Mouse (Mus musculus) hindbrain, embryonic 14.5 days (tissue): ENCODE measurements around the gene Zfp641. TPM values are rescaled to one million over a fixed set of nuclear protein-coding genes. Genes with fewer than 3 reads are reported as not detected.
A peak's percentile ranks its signal among the peaks of the same experiment; 100 is the strongest.

Experiments used
- ATAC-seq: fragments of 200-750 bp; cut with Nextera tagmentation; 2 replicates; pipeline ENCODE4 v1.8.0; 2017; ENCODE audit warnings: moderate number of reproducible peaks, mild to moderate bottlenecking, moderate TSS enrichment, moderate library complexity; ENCODE audit not compliant: low FRiP score
- DNase-seq: peaks from one replicate; pipeline ENCODE4 v3.0.0-alpha.2; 2015; ENCODE audit warnings: low spot score
- H3K27ac ChIP-seq: fragments of 300-500 bp; sonication (generic); 2 replicates; pipeline ENCODE4 v1.5.1; 2014; ENCODE audit warnings: mild to moderate bottlenecking, moderate library complexity
- H3K27me3 ChIP-seq: fragments of 300-500 bp; sonication (generic); 2 replicates; pipeline ENCODE4 v1.6.1; 2014; ENCODE audit warnings: mild to moderate bottlenecking, low read length, mixed read lengths; ENCODE audit not compliant: control insufficient read depth, insufficient read depth
- H3K36me3 ChIP-seq: fragments of 300-500 bp; sonication (generic); replicated peaks from 2 replicates; pipeline ENCODE4 v1.6.1; 2014; ENCODE audit not compliant: control insufficient read depth, insufficient read depth
- H3K4me1 ChIP-seq: fragments of 300-500 bp; sonication (generic); replicated peaks from 2 replicates; pipeline ENCODE4 v1.6.1; 2014; ENCODE audit warnings: antibody characterized with exemption, low read length, mixed read lengths; ENCODE audit not compliant: control insufficient read depth, insufficient read depth
- H3K4me2 ChIP-seq: fragments of 300-500 bp; sonication (generic); replicated peaks from 2 replicates; pipeline ENCODE4 v1.6.1; 2014; ENCODE audit warnings: mild to moderate bottlenecking, moderate library complexity
- H3K4me3 ChIP-seq: fragments of 300-500 bp; sonication (generic); replicated peaks from 2 replicates; pipeline ENCODE4 v1.5.1; 2014; ENCODE audit warnings: mild to moderate bottlenecking, low read length
- H3K9ac ChIP-seq: fragments of 300-500 bp; sonication (generic); 2 replicates; pipeline ENCODE4 v1.6.1; 2014
- H3K9me3 ChIP-seq: fragments of 300-500 bp; sonication (generic); 2 replicates; pipeline ENCODE4 v1.6.1; 2016; ENCODE audit warnings: low read length; ENCODE audit not compliant: control insufficient read depth
- WGBS: fragments of 180-500 bp; shearing (Covaris S2); extraction: QIAGEN DNeasy Blood & Tissue Kit; methylation state at CpG from one replicate; pipeline ENCODE4 v1.1.7; 2014; 5-methylcytosine and 5-hydroxymethylcytosine counted together
- polyA plus RNA-seq: library from polyadenylated mRNA; unstranded; fragments of >200 nt; fragmentation: Nextera tagmentation; extraction: Ambion mirVana; gene quantifications from 2 replicates; pipeline ENCODE4 v1.2.1, GENCODE M21; 2014

The Zfp641 gene
- polyA plus RNA-seq = 12.2 and 14.5 TPM in 2 replicates

DNA sequence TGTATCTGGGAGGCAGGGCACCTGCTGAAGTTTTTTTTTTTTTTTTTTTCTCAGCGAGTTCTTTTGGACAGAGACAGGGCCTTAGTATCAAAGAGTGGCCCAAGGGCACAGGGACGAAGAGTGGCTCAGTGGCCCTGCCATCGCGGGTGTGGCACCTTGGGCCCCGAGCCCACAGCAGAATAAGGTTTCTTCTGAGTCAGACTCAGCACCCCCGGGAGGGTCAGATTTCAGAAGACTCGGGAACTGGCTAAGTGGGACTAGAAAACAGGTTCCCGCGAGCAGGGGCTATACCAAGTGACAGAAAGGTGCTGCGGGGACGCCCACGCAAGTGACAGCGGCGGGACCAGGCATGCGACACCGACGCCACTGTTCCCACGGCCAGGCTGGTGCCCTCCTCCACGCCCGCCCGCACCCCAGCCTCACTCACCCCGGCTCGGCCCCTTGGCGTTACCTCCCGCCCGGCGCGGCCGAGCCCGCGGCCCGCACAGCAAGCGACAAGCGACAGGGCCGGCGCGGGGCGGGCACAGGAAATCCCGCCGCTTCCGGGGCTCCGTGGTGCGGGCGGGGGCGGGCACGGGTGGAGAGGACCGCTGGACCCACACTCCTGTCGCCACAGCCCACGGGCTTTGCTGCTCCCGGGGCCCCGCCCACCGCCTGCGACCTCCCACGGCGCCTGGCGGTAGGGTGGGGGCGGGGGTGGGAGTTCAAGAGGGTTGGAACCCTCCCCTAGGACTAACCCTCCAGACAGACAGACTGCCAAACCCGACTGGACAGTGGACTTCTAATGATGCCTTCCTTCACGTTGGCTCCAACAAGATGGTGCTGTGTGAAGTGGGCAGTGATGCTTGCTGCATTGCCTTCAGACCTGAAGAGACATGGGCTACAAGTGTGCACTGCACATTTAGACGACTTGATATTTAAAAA, at the start of gene Zfp641:
TSS of gene Zfp641 (minus strand) at position 534 of the 924 bp plus-strand sequence.
- H3K9me3 ChIP-seq = 0 out of 2 replicates have a peak, but pooled peaks cover 11% of the 10 kb centered on the region
- H3K4me3 ChIP-seq = peak within 1 kb of the TSS; percentile 62
- WGBS = 2% methylated on average over 58 of the region's 60 CpGs
- peak; percentile 64; the same call in 1 of the 2 replicates for ATAC-seq
- H3K27ac ChIP-seq = no peak within 1 kb of the TSS
- DNase-seq = peak; percentile 42
- no peaks in the 10 kb centered on the region for H3K4me1 ChIP-seq
- no peaks in the 10 kb centered on the region for H3K27me3 ChIP-seq
- H3K9ac ChIP-seq = peak within 1 kb of the TSS; percentile 73
- H3K36me3 ChIP-seq = 0 out of 2 replicates have a peak, but pooled peaks cover 5% of the 10 kb centered on the region
- H3K4me2 ChIP-seq = peak within 1 kb of the TSS; percentile 77

DNA sequence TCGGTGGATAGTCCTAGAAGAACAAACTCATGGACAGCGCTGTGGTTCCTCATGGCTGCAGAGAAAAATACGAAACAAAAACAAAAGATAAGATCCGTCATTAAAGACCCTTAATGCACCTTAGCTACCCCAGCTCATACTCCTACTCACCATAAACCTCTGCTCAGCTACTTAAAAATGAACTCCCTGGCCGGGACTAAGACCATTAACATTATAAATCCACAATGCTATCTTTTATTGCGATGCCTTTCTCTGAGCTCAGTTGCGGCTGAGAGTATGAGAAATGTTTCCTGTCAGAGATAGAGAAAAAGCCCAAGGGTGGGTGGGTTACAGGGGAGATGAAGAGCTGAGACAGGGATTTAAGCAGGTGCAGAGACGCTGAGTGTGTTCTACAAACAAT, 44.9 kb upstream of the Zfp641 start, which contains the start of gene Olfr284:
TSS of gene Olfr284 (minus strand) at position 101 of the 400 bp plus-strand sequence.
- H3K4me2 ChIP-seq = no peak within 1 kb of the TSS
- no peaks in the 10 kb centered on the region for H3K4me1 ChIP-seq
- H3K27me3 ChIP-seq = no peaks in the 10 kb centered on the region
- DNase-seq (no peak), ATAC-seq (no peak)
- WGBS = 85% methylated on average over 8 of the region's 8 CpGs
- no peak within 1 kb of the TSS for H3K27ac ChIP-seq
- H3K36me3 ChIP-seq = no peaks in the 10 kb centered on the region
- H3K4me3 ChIP-seq = no peak within 1 kb of the TSS
- H3K9ac ChIP-seq = no peak within 1 kb of the TSS
- H3K9me3 ChIP-seq = no peaks in the 10 kb centered on the region

DNA sequence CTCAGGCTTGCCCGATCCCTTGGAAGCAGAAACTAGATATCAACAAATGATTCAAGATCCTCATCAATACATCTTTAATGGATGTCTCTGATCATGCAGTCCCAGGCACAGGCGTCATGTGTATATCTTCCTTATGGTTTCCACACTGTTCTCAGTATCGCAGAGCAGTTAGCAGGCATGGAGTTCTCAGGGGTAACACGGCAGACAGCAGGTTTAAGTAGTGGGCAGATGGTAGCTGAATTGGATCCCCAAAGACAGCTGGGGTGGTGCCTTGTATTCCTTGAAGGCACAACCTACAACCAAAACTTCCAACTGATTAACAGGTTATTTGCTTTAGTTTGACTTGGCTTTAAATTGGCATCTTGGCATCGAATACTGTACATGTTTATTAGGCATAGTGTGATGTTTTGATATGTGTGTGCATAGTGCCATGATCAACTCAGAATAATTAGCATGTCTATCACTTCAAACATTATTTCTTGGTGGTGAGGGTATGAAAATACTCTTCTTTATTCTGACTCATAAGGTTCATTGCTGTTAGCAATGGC, 21.3 kb upstream of the Zfp641 start, which contains the start of gene Olfr285:
TSS of gene Olfr285 (minus strand) at position 177 of the 548 bp plus-strand sequence.
- Histone ChIP-seq H3K36me3 (no peaks in the 10 kb centered on the region), H3K27ac (no peak within 1 kb of the TSS), H3K27me3 (no peaks in the 10 kb centered on the region), H3K4me3 (no peak within 1 kb of the TSS), H3K9me3 (no peaks in the 10 kb centered on the region), H3K4me2 (no peak within 1 kb of the TSS), H3K4me1 (no peaks in the 10 kb centered on the region), H3K9ac (no peak within 1 kb of the TSS)
- DNase-seq (no peak), ATAC-seq (no peak)
- WGBS = 90% methylated on average over 5 of the region's 5 CpGs

DNA sequence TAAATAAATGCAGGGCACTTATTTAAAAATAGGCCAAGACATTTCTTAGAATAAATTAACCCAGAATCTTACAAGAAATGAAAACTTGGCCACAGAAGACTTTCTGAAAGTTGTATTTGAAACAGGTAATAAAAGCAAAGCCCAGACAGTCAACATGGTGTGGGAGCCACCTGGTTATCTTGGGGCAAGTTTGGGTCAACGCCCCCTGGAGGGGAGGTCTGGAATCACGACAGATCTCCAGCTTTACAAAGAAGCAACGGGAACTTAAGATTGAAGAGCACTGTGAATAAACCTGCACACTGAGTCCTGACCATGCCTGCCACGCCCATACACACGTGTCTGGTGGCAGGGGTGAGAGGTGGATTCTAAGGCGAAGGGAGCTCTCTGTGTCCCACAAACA, 19.7 kb upstream of the Zfp641 start:
- H3K4me2 ChIP-seq = no peak overlapping the region
- no peak for ATAC-seq
- H3K4me1 ChIP-seq = no peaks in the 10 kb centered on the region

GRCm38 (mm10) chr15:98293651-98294050, 2.3 kb downstream of the Zfp641 start:
- no peaks in the 10 kb centered on the region for H3K4me1 ChIP-seq

More for the DNA sequence above, 19.7 kb upstream of the Zfp641 start:
- no peak overlapping the region for H3K9ac ChIP-seq
- no peaks in the 10 kb centered on the region for H3K9me3 ChIP-seq
- H3K4me3 ChIP-seq = no peak overlapping the region
- no peaks in the 10 kb centered on the region for H3K36me3 ChIP-seq
- WGBS = 55% methylated on average over 6 of the region's 6 CpGs
- H3K27ac ChIP-seq = no peak overlapping the region
- H3K27me3 ChIP-seq = no peaks in the 10 kb centered on the region
- no peak for DNase-seq

DNA sequence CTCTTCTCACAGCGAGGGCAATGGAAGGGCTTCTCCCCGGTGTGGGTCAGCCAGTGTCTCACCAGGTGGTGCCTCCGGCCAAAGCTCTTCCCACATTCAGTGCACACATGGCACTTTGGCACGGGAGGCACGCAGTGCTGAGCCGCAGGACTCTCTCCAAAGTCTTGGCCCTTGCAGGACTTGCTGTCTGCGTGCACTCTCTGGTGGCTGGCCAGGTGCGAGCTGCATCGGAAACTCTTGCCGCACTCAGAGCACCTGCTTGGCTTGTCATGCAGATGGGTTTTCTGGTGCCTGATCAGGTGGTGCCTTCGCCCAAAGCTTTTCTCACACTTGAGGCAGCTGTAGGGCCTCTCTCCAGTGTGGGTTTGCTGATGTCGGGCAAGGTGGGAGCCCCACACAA, 7.4 kb downstream of the Zfp641 start:
- no peaks in the 10 kb centered on the region for H3K4me1 ChIP-seq
- no peak overlapping the region for H3K27ac ChIP-seq
- H3K4me3 ChIP-seq = no peak overlapping the region
- H3K27me3 ChIP-seq = no peaks in the 10 kb centered on the region
- no peak for DNase-seq
- no peak overlapping the region for H3K9ac ChIP-seq
- no peak for ATAC-seq
- no peaks in the 10 kb centered on the region for H3K9me3 ChIP-seq
- H3K4me2 ChIP-seq = no peak overlapping the region
- peaks cover 23% of the 10 kb centered on the region for H3K36me3 ChIP-seq
- WGBS = 70% methylated on average over 12 of the region's 12 CpGs

More at GRCm38 (mm10) chr15:98293651-98294050, 2.3 kb downstream of the Zfp641 start:
- H3K27ac ChIP-seq = no peak overlapping the region
- DNase-seq = no peak
- no peaks in the 10 kb centered on the region for H3K9me3 ChIP-seq
- no peak overlapping the region for H3K4me3 ChIP-seq
- WGBS = 89% methylated on average over 8 of the region's 8 CpGs
- H3K27me3 ChIP-seq = no peaks in the 10 kb centered on the region
- no peak overlapping the region for H3K4me2 ChIP-seq
- no peak overlapping the region for H3K9ac ChIP-seq
- peaks cover 14% of the 10 kb centered on the region; the same call in 1 of the 2 replicates for H3K36me3 ChIP-seq
- no peak for ATAC-seq

- Histone ChIP-seq H3K4me1 (no peaks in the 10 kb centered on the region), H3K36me3 (peaks cover 23% of the 10 kb centered on the region), H3K27ac (no peak overlapping the region), H3K4me2 (no peak overlapping the region), H3K4me3 (no peak overlapping the region), H3K9me3 (no peaks in the 10 kb centered on the region), H3K9ac (no peak overlapping the region), H3K27me3 (no peaks in the 10 kb centered on the region)
- WGBS = 79% methylated on average over 7 of the region's 7 CpGs
- DNase-seq (no peak), ATAC-seq (no peak)
Measured at GRCm38 (mm10) chr15:98286418-98286817, 9.5 kb downstream of the Zfp641 start.

DNA sequence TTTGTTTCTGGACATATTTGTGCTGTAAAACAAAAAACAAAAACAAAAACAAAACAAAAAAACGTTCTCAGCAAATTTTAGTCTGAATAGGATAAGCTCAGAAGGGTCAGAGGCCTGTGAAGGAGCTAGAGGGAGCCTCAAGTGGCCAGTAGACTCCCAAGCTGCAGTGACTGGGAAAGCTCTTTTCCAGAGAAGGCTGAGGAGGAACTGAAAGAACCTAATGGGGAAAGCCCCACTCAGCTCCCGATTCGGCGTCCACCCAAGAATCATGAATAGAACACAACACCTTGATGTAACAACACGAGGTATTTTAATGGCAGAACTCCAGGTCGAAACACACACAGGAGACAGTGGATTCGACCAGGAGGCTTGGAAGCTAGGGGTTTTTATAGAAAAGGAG, 38.2 kb downstream of the Zfp641 start:
- no peak for ATAC-seq
- Histone ChIP-seq H3K9ac (no peak overlapping the region), H3K27me3 (no peaks in the 10 kb centered on the region), H3K36me3 (no peaks in the 10 kb centered on the region), H3K9me3 (no peaks in the 10 kb centered on the region), H3K27ac (no peak overlapping the region), H3K4me2 (no peak overlapping the region), H3K4me1 (no peaks in the 10 kb centered on the region), H3K4me3 (no peak overlapping the region)
- no peak for DNase-seq
- WGBS = 91% methylated on average over 7 of the region's 7 CpGs

GRCm38 (mm10) chr15:98257193-98257592, 38.8 kb downstream of the Zfp641 start, which contains the start of gene H1fnt:
Gene H1fnt, minus strand, starts transcription at chr15:98257293.
- DNase-seq = no peak
- no peaks in the 10 kb centered on the region for H3K4me1 ChIP-seq
- no peak within 1 kb of the TSS for H3K4me3 ChIP-seq
- no peak within 1 kb of the TSS for H3K4me2 ChIP-seq
- ATAC-seq = no peak
- H3K36me3 ChIP-seq = no peaks in the 10 kb centered on the region
- H3K9ac ChIP-seq = no peak within 1 kb of the TSS
- no peaks in the 10 kb centered on the region for H3K9me3 ChIP-seq
- H3K27ac ChIP-seq = no peak within 1 kb of the TSS
- 90% methylated on average over 8 of the region's 8 CpGs for WGBS
- no peaks in the 10 kb centered on the region for H3K27me3 ChIP-seq
